ENCODE assay signal across 8 mouse cellular contexts in genomic region chr12:112644855-112645506, GRCm38 (mm10). TPM values are rescaled to one million over a fixed set of nuclear protein-coding genes. Genes with fewer than 3 reads are reported as not detected.
DNase-seq lines count a peak whose midpoint lies in the region; ATAC-seq lines count a peak whose summit lies in the region.

No protein-coding gene starts in this region.

- ATAC-seq in erythroblast, adult 5-6 weeks (replicated peaks; ENCODE audit: low FRiP score, poor library complexity, severe bottlenecking): peak; percentile 33
- peak; percentile 30; the same call in 1 of the 2 replicates for ATAC-seq in megakaryocyte, adult 5-6 weeks (ENCODE audit: poor library complexity, severe bottlenecking)

- peak; percentile 40 for DNase-seq in kidney, adult 18-20 months
- no peak for DNase-seq in kidney, postnatal 36 days
- peak; percentile 51 for DNase-seq in R1 (ENCODE audit: low read depth, low spot score)
- DNase-seq in kidney, adult 8-10 months: peak; percentile 13 to 23
- peak; percentile 72 for DNase-seq in thymus, postnatal 4 days
- no peak for DNase-seq in left cerebral cortex, adult 9 months (ENCODE audit: low spot score in 2 of 2)

RNA-seq across cellular contexts. Expression of gene Siva1, which starts 0.5 kb away (rescaled TPM):
- 45.0 and 45.4 TPM in 2 replicates for total RNA-seq in erythroblast, adult 5-6 weeks (2015; ENCODE audit: low replicate concordance)
- 65.9 and 114 TPM in 2 replicates for total RNA-seq in erythroblast, adult 5-6 weeks (2017; ENCODE audit: low replicate concordance)
- total RNA-seq in megakaryocyte, adult 5-6 weeks (2015): 116 and 130 TPM in 2 replicates
- total RNA-seq in megakaryocyte, adult 5-6 weeks (2017): 122 and 162 TPM in 2 replicates

RNA-seq across cellular contexts. Expression of gene Adssl1, which starts 25.1 kb away (rescaled TPM):
- total RNA-seq in erythroblast, adult 5-6 weeks (2015; ENCODE audit: low replicate concordance): 20.5 and 32.3 TPM in 2 replicates
- 23.8 and 24.4 TPM in 2 replicates for total RNA-seq in erythroblast, adult 5-6 weeks (2017; ENCODE audit: low replicate concordance)
- 73.5 and 82.1 TPM in 2 replicates for total RNA-seq in megakaryocyte, adult 5-6 weeks (2015)
- 72.3 and 74.9 TPM in 2 replicates for total RNA-seq in megakaryocyte, adult 5-6 weeks (2017)

RNA-seq across cellular contexts. Expression of gene Akt1, which starts 29.7 kb away (rescaled TPM):
- 20.9 and 30.7 TPM in 2 replicates for total RNA-seq in erythroblast, adult 5-6 weeks (2015; ENCODE audit: low replicate concordance)
- 25.1 and 26.3 TPM in 2 replicates for total RNA-seq in erythroblast, adult 5-6 weeks (2017; ENCODE audit: low replicate concordance)
- 112 and 121 TPM in 2 replicates for total RNA-seq in megakaryocyte, adult 5-6 weeks (2015)
- 112 and 118 TPM in 2 replicates for total RNA-seq in megakaryocyte, adult 5-6 weeks (2017)

RNA-seq across cellular contexts. Expression of gene Zbtb42, which starts 33.6 kb away (rescaled TPM):
- total RNA-seq in erythroblast, adult 5-6 weeks (2015; ENCODE audit: low replicate concordance): 2.3 TPM in 1 of 2 replicates, not detected in the other
- total RNA-seq in erythroblast, adult 5-6 weeks (2017; ENCODE audit: low replicate concordance): 0.42 and 1.2 TPM in 2 replicates
- 6.4 and 9.0 TPM in 2 replicates for total RNA-seq in megakaryocyte, adult 5-6 weeks (2015)
- total RNA-seq in megakaryocyte, adult 5-6 weeks (2017): 3.9 and 4.7 TPM in 2 replicates

RNA-seq across cellular contexts. Expression of gene Inf2, which starts 56.4 kb away (rescaled TPM):
- total RNA-seq in erythroblast, adult 5-6 weeks (2015; ENCODE audit: low replicate concordance): 3.1 and 4.6 TPM in 2 replicates
- total RNA-seq in erythroblast, adult 5-6 weeks (2017; ENCODE audit: low replicate concordance): 0.94 and 3.5 TPM in 2 replicates
- 28.0 and 34.3 TPM in 2 replicates for total RNA-seq in megakaryocyte, adult 5-6 weeks (2015)
- 9.9 and 13.3 TPM in 2 replicates for total RNA-seq in megakaryocyte, adult 5-6 weeks (2017)

Comparison
In these comparisons a context has a peak if more than half of its experiments do, and no peak if none do; other contexts are left out.
1. DNase-seq: peak in kidney, adult 18-20 months (single experiment), R1 (single experiment), kidney, adult 8-10 months (2 of 2) and thymus, postnatal 4 days (single experiment); none in kidney, postnatal 36 days (0 of 2) and left cerebral cortex, adult 9 months (0 of 2).